Mouse (Mus musculus) liver, adult 2 months (tissue): ENCODE results near the gene Rfc2. TPM values are rescaled to one million over a fixed set of nuclear protein-coding genes. Genes with fewer than 3 reads are reported as not detected.

Experiments used
- DNase-seq: peaks from one replicate; pipeline ENCODE4 v3.0.0-alpha.2; 2011; ENCODE audit warnings: low read depth, low spot score; ENCODE audit errors: extremely low read depth
- H3K27ac ChIP-seq: fragments of 200-500 bp; replicated peaks from 2 replicates; pipeline ENCODE4 v1.5.1; 2012; ENCODE audit warnings: low read depth, mild to moderate bottlenecking, control low read depth, inconsistent platforms, low read length; ENCODE audit not compliant: insufficient read depth
- H3K27me3 ChIP-seq: fragments of 200-500 bp; 2 replicates; pipeline ENCODE4 v1.6.1; 2012; ENCODE audit warnings: mild to moderate bottlenecking, moderate library complexity, low read length, inconsistent platforms; ENCODE audit not compliant: control insufficient read depth, insufficient read depth
- H3K36me3 ChIP-seq: fragments of 200-500 bp; 2 replicates; pipeline ENCODE4 v1.6.1; 2012; ENCODE audit warnings: low read length, inconsistent platforms; ENCODE audit not compliant: control insufficient read depth, insufficient read depth
- H3K4me1 ChIP-seq: fragments of 200-500 bp; 2 replicates; pipeline ENCODE4 v1.6.1; 2011; ENCODE audit warnings: low read length; ENCODE audit not compliant: control insufficient read depth, insufficient read depth
- H3K4me3 ChIP-seq: fragments of 200-500 bp; 2 replicates; pipeline ENCODE4 v1.5.1; 2011; ENCODE audit warnings: low read depth, mild to moderate bottlenecking, control low read depth, low read length, moderate library complexity; ENCODE audit not compliant: insufficient read depth
- H3K79me2 ChIP-seq: fragments of 200-500 bp; 2 replicates; pipeline ENCODE4 v1.6.1; 2012; ENCODE audit warnings: inconsistent platforms, mild to moderate bottlenecking, low read length, moderate library complexity; ENCODE audit not compliant: control insufficient read depth, insufficient read depth
- H3K9ac ChIP-seq: fragments of 200-500 bp; 2 replicates; pipeline ENCODE4 v1.6.1; 2012; ENCODE audit warnings: low read depth, mild to moderate bottlenecking, control low read depth, inconsistent platforms, low read length
- CTCF ChIP-seq: fragments of 200-500 bp; IDR thresholded peaks from 2 replicates; pipeline ENCODE4 v1.5.1; 2011; ENCODE audit warnings: low read depth, low read length, control low read depth
- POLR2A ChIP-seq: fragments of 200-500 bp; IDR thresholded peaks from 2 replicates; pipeline ENCODE4 v1.6.1; 2011; ENCODE audit warnings: low read length, control low read depth; ENCODE audit not compliant: insufficient read depth; ENCODE audit errors: extremely low read depth
- WGBS: fragments of 180-500 bp; shearing (Covaris S2); methylation state at CpG from one replicate; pipeline ENCODE4 v1.1.7; 2018; 5-methylcytosine and 5-hydroxymethylcytosine counted together
- polyA plus RNA-seq: library from polyadenylated mRNA; depleted of rRNA; stranded (reverse); fragments of >200 nt; gene quantifications from 2 replicates; pipeline ENCODE4 v1.2.3, GENCODE M21; 2012
- total RNA-seq: library from RNA; depleted of rRNA; stranded (reverse); fragments of >200 nt; gene quantifications from 2 replicates; pipeline ENCODE4 v1.2.3, GENCODE M21; 2014

Rfc2 gene
- total and polyA plus RNA-seq, 2 experiments: 15.3 to 24.4 TPM

- no peak for DNase-seq
- Histone ChIP-seq H3K27me3 (no peaks in the 10 kb centered on the region), H3K9ac (peak overlapping the region; percentile 92), H3K79me2 (peaks cover 8% of the 10 kb centered on the region; the same call in 1 of the 2 replicates), H3K27ac (no peak overlapping the region), H3K4me1 (peaks cover 15% of the 10 kb centered on the region), H3K36me3 (no peaks in the 10 kb centered on the region), H3K4me3 (peak overlapping the region; percentile 92)
- 32% methylated on average over 6 of the region's 6 CpGs for WGBS
- no peak for TF ChIP-seq POLR2A
- TF ChIP-seq CTCF: 0 out of 2 replicates have a peak, but pooled peaks have one; percentile 1
These were observed 30.3 kb upstream of the Rfc2 start for GRCm38 (mm10) chr5:134550836-134551232.

GRCm38 (mm10) chr5:134551233-134552109 lies 29.7 kb upstream of the Rfc2 start:
- peaks cover 15% of the 10 kb centered on the region for H3K4me1 ChIP-seq

GRCm38 (mm10) chr5:134552110-134552972 lies 28.8 kb upstream of the Rfc2 start, which contains the start of gene Clip2:
Gene Clip2, minus strand, starts transcription at chr5:134552434.
- peak; percentile 80 for DNase-seq

More at GRCm38 (mm10) chr5:134551233-134552109, 29.7 kb upstream of the Rfc2 start:
- Histone ChIP-seq H3K79me2 (peaks cover 8% of the 10 kb centered on the region; the same call in 1 of the 2 replicates), H3K27me3 (no peaks in the 10 kb centered on the region), H3K36me3 (no peaks in the 10 kb centered on the region), H3K9ac (peak overlapping the region; percentile 92), H3K27ac (peak overlapping the region; percentile 65), H3K4me3 (peak overlapping the region; percentile 92)
- TF ChIP-seq POLR2A (no peak), CTCF (no peak)
- no peak for DNase-seq
- WGBS: 8% methylated on average over 52 of the region's 52 CpGs

GRCm38 (mm10) chr5:134553951-134554546 lies 27.1 kb upstream of the Rfc2 start:
- TF ChIP-seq POLR2A (no peak), CTCF (no peak)
- peak; percentile 71 for DNase-seq
- H3K27ac ChIP-seq: no peak overlapping the region
- H3K36me3 ChIP-seq: no peaks in the 10 kb centered on the region
- H3K4me3 ChIP-seq: no peak overlapping the region
- H3K4me1 ChIP-seq: peaks cover 15% of the 10 kb centered on the region
- peaks cover 8% of the 10 kb centered on the region; the same call in 1 of the 2 replicates for H3K79me2 ChIP-seq
- WGBS: 34% methylated on average over 5 of the region's 5 CpGs
- no peak overlapping the region for H3K9ac ChIP-seq
- no peaks in the 10 kb centered on the region for H3K27me3 ChIP-seq

More at GRCm38 (mm10) chr5:134552110-134552972, 28.8 kb upstream of the Rfc2 start, which contains the start of gene Clip2:
- Histone ChIP-seq H3K9ac (peak within 1 kb of the TSS; percentile 92), H3K36me3 (no peaks in the 10 kb centered on the region), H3K4me1 (peaks cover 15% of the 10 kb centered on the region), H3K27ac (peak within 1 kb of the TSS; percentile 65), H3K27me3 (no peaks in the 10 kb centered on the region), H3K79me2 (peaks cover 8% of the 10 kb centered on the region; the same call in 1 of the 2 replicates), H3K4me3 (peak within 1 kb of the TSS; percentile 92)
- TF ChIP-seq CTCF (0 out of 2 replicates have a peak, but pooled peaks have one; percentile 15), POLR2A (0 out of 2 replicates have a peak, but pooled peaks have one; percentile 17)
- 5% methylated on average over 59 of the region's 61 CpGs for WGBS

- no peak for TF ChIP-seq POLR2A
- no peak for TF ChIP-seq CTCF
- 0 out of 2 replicates have a peak, but pooled peaks cover 5% of the 10 kb centered on the region for H3K79me2 ChIP-seq
- H3K4me1 ChIP-seq: peaks cover 14% of the 10 kb centered on the region
- WGBS: 31% methylated on average over 20 of the region's 20 CpGs
- no peaks in the 10 kb centered on the region for H3K36me3 ChIP-seq
- no peaks in the 10 kb centered on the region for H3K27me3 ChIP-seq
- H3K9ac ChIP-seq: no peak overlapping the region
- H3K4me3 ChIP-seq: no peak overlapping the region
- peak; percentile 41 for DNase-seq
- peak overlapping the region; percentile 37; the same call in 1 of the 2 replicates for H3K27ac ChIP-seq
These were observed 25.6 kb upstream of the Rfc2 start for GRCm38 (mm10) chr5:134555463-134556164.
